Mouse (Mus musculus) frontal cortex, postnatal 25 days (tissue): ENCODE measurements around the gene Hectd4.
"Not testable (repeated sequence)": the region's sequence is repeated elsewhere in the genome, so short reads cannot be mapped to it uniquely, and the experiment has no call there.

Source experiments
- DNase-seq, 2 experiments: peaks; one replicate each; pipeline ENCODE4 v3.0.0; 2022; ENCODE audit warnings: low spot score in 2 of 2

Gene Hectd4

GRCm38 (mm10) chr5:121284816-121285215 lies 64.8 kb downstream of the Hectd4 start:
- DNase-seq, result no peak

GRCm38 (mm10) chr5:121287213-121287612 lies 67.2 kb downstream of the Hectd4 start:
- DNase-seq, result no peak

- DNase-seq, result no peak
These were observed 70.3 kb downstream of the Hectd4 start for GRCm38 (mm10) chr5:121290289-121290688.

- DNase-seq, result no peak
These were observed 72.5 kb downstream of the Hectd4 start for GRCm38 (mm10) chr5:121292309-121293165.

GRCm38 (mm10) chr5:121305009-121305408 lies 85.0 kb downstream of the Hectd4 start:
- DNase-seq, result no peak

GRCm38 (mm10) chr5:121307620-121308019 lies 87.6 kb downstream of the Hectd4 start:
- DNase-seq, result no peak

- DNase-seq, result no peak
These were observed 91.6 kb downstream of the Hectd4 start for GRCm38 (mm10) chr5:121311576-121311975.

- no peak for DNase-seq
These were observed 93.9 kb downstream of the Hectd4 start for GRCm38 (mm10) chr5:121313764-121314474.

GRCm38 (mm10) chr5:121326079-121326805 lies 106.2 kb downstream of the Hectd4 start:
- DNase-seq, result no peak

GRCm38 (mm10) chr5:121329333-121330058 lies 109.5 kb downstream of the Hectd4 start:
- DNase-seq, result no peak

- DNase-seq, result not testable (repeated sequence)
These were observed 110.3 kb downstream of the Hectd4 start for GRCm38 (mm10) chr5:121330154-121330816.

GRCm38 (mm10) chr5:121331731-121332130 lies 111.7 kb downstream of the Hectd4 start:
- DNase-seq, result no peak

GRCm38 (mm10) chr5:121333976-121334375 lies 114.0 kb downstream of the Hectd4 start:
- no peak for DNase-seq

- no peak for DNase-seq
These were observed 114.4 kb downstream of the Hectd4 start for GRCm38 (mm10) chr5:121334454-121334853.

GRCm38 (mm10) chr5:121335426-121335825 lies 115.4 kb downstream of the Hectd4 start:
- DNase-seq, result no peak

- no peak for DNase-seq
These were observed 116.0 kb downstream of the Hectd4 start for GRCm38 (mm10) chr5:121336009-121336408.

GRCm38 (mm10) chr5:121336776-121337175 lies 116.8 kb downstream of the Hectd4 start:
- no peak for DNase-seq

- DNase-seq, result no peak
These were observed 119.7 kb downstream of the Hectd4 start for GRCm38 (mm10) chr5:121339507-121340230.

- DNase-seq, result no peak
These were observed 121.0 kb downstream of the Hectd4 start for GRCm38 (mm10) chr5:121340965-121341473.

- DNase-seq, result no peak
These were observed 122.5 kb downstream of the Hectd4 start for GRCm38 (mm10) chr5:121342490-121342889.
